In the genomic region with DNA sequence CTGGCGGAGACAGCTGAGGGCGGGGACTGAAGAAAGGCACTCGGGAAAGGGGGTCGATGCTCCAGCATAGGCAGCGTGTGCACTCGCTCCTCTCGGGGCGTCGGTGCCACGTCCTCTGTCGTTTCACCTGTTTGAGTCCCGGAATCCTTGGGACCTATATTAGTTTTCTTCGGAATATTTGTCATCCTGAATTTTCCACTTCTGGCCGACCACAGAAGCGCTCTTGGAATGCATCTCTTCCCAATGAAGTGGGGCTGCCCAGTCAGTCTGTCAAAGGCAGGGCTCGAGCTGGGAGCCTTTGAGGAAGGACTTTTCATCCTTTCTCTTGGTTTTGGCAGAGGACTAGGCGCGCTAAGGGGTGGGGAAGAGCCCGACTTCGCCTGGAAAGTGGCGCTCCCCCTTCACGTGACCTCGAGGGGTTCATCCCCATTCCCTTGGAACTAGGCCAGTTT, we compare ENCODE assay signal across 8 mouse cellular contexts. TPM values are rescaled to one million over a fixed set of nuclear protein-coding genes. Genes with fewer than 3 reads are reported as not detected.
DNase-seq lines count a peak whose midpoint lies in the region; ATAC-seq and TF ChIP-seq lines count a peak whose summit lies in the region.

No protein-coding gene starts in this region.

- H3K9ac ChIP-seq in hindbrain, postnatal 0 days (replicated peaks; ENCODE audit: low read length) = peak overlapping the region; percentile 61; the same call in 1 of the 2 replicates

- peak overlapping the region; percentile 86; the same call in 1 of the 2 replicates for H3K27ac ChIP-seq in hindbrain, postnatal 0 days

- H3K36me3 ChIP-seq in hindbrain, postnatal 0 days (ENCODE audit: insufficient read depth, low read length) = no peaks in the 10 kb centered on the region

- no peaks in the 10 kb centered on the region for H3K9me3 ChIP-seq in hindbrain, postnatal 0 days (ENCODE audit: low read length)

- no peak for TF ChIP-seq POLR2A in lung, adult 2 months (IDR thresholded peaks at IDR 0.05; ENCODE audit: borderline replicate concordance, extremely low read depth, low read depth, low read length)

- H3K4me2 ChIP-seq in hindbrain, postnatal 0 days (ENCODE audit: low read depth, low read length) = peak overlapping the region; percentile 82

- H3K4me3 ChIP-seq in hindbrain, postnatal 0 days (ENCODE audit: low read length) = peak overlapping the region; percentile 62
- H3K4me3 ChIP-seq in lung, adult 2 months (replicated peaks; ENCODE audit: extremely low read depth, low read depth, low read length) = peak overlapping the region; percentile 70

- 0 out of 2 replicates have a peak, but pooled peaks cover 5% of the 10 kb centered on the region for H3K27me3 ChIP-seq in hindbrain, postnatal 0 days (ENCODE audit: insufficient read depth, low read length)

- peaks cover 9% of the 10 kb centered on the region; the same call in 1 of the 2 replicates for H3K4me1 ChIP-seq in hindbrain, postnatal 0 days (ENCODE audit: insufficient read depth, low read length)
- H3K4me1 ChIP-seq in lung, adult 2 months (ENCODE audit: control insufficient read depth, insufficient read depth, low read length) = peaks cover 7% of the 10 kb centered on the region

- DNase-seq in B cell, adult 2 months = peak; percentile 9 to 11
- peak; percentile 45 for DNase-seq in adrenal gland, adult 2 months
- DNase-seq in forelimb bud, embryonic 11.5 days (ENCODE audit: low read depth, low spot score) = peak; percentile 17
- DNase-seq in hindbrain, postnatal 0 days (ENCODE audit: low spot score) = peak; percentile 33
- peak; percentile 48 for DNase-seq in lung, adult 2 months
- DNase-seq in retina, embryonic 14.5 days (ENCODE audit: low spot score) = peak; percentile 21
- no peak for DNase-seq in c-Kit-positive CD71-positive TER-119-positive erythroid progenitor cells, embryonic 14.5 days (ENCODE audit: low spot score)
- DNase-seq in right cerebral cortex, postnatal 25 days = no peak

- TF ChIP-seq CTCF in hindbrain, postnatal 0 days (IDR thresholded peaks at IDR 0.05; ENCODE audit: low read depth) = no peak
- no peak for TF ChIP-seq CTCF in lung, adult 2 months (IDR thresholded peaks at IDR 0.05; ENCODE audit: insufficient read depth, low read length)

- 3% methylated on average over 23 of the region's 23 CpGs for WGBS in hindbrain, postnatal 0 days
- WGBS in lung, adult 2 months = 10% methylated on average over 23 of the region's 23 CpGs

- ATAC-seq in hindbrain, postnatal 0 days = no peak

RNA-seq across cellular contexts. Expression of gene Klf4, which starts 1.6 kb away (rescaled TPM):
- 10 to 100 TPM; 15.4 to 19.3 TPM for total RNA-seq in adrenal gland, adult 2 months (2021)
- polyA plus RNA-seq in adrenal gland, adult 2 months (2012; rRNA removed) = 20.0 and 28.0 TPM in 2 replicates
- total RNA-seq in hindbrain, postnatal 0 days (2014; rRNA removed) = 10.6 and 14.6 TPM in 2 replicates
- 4.0 and 4.3 TPM in 2 replicates for polyA plus RNA-seq in hindbrain, postnatal 0 days (2015; fragmentation: Nextera tagmentation; extraction: Ambion mirVana)
- polyA plus RNA-seq in lung, adult 2 months (2012; rRNA removed) = 140 and 188 TPM in 2 replicates

Comparison
In these comparisons a context has a peak if more than half of its experiments do, and no peak if none do; other contexts are left out.
1. DNase-seq: peak in B cell, adult 2 months (2 of 2), adrenal gland, adult 2 months (single experiment), forelimb bud, embryonic 11.5 days (single experiment), hindbrain, postnatal 0 days (single experiment), lung, adult 2 months (single experiment) and retina, embryonic 14.5 days (single experiment); none in c-Kit-positive CD71-positive TER-119-positive erythroid progenitor cells, embryonic 14.5 days (single experiment) and right cerebral cortex, postnatal 25 days (single experiment).